Comparison of ENCODE assay signal across 9 mouse cellular contexts in genomic region chr16:85435427-85435826, GRCm38 (mm10).
A peak's percentile ranks its signal among the peaks of the same experiment; 100 is the strongest.
DNase-seq lines count a peak whose midpoint lies in the region; ATAC-seq and TF ChIP-seq lines count a peak whose summit lies in the region.
"Had no signal": no experiment of that assay in that cellular context is flagged by ENCODE, and none has a peak within 500 bp of the region (broad histone marks: within the 10 kb centered on the region; RNA-seq: fewer than 3 reads in every experiment).

No protein-coding gene starts in this region.

- H3K9ac ChIP-seq in intestine, embryonic 16.5 days (ENCODE audit: low read depth, low read length) = no peak overlapping the region
- no peak overlapping the region for H3K9ac ChIP-seq in forebrain, embryonic 13.5 days

- CTCF ChIA-PET in Patski (lab: Charles Lee) = no interaction called here

- no peak overlapping the region for H3K4me2 ChIP-seq in intestine, embryonic 16.5 days (ENCODE audit: low read depth, low read length)
- no peak overlapping the region for H3K4me2 ChIP-seq in forebrain, embryonic 13.5 days

- in situ Hi-C loops in Patski (cut with MboI; ENCODE audit: low pct_unique_long_range_greater_than_20kb) = loop anchor here (10.0 kb wide), 1 partner anchor 481 kb away; no protein-coding TSS in a partner anchor

- no peak for ATAC-seq in Patski
- ATAC-seq in intestine, embryonic 16.5 days = no peak
- no peak for ATAC-seq in forebrain, embryonic 13.5 days
- no peak for ATAC-seq in erythroid progenitor cell, adult 5-6 weeks (replicated peaks; ENCODE audit: low FRiP score, poor library complexity, severe bottlenecking)

- no peaks in the 10 kb centered on the region for H3K9me3 ChIP-seq in intestine, embryonic 16.5 days (ENCODE audit: control insufficient read depth, low read length)
- no peaks in the 10 kb centered on the region for H3K9me3 ChIP-seq in forebrain, embryonic 13.5 days (replicated peaks)

- peak; percentile 60 for DNase-seq in layer of hippocampus, adult 11-12 months (ENCODE audit: low spot score)
- DNase-seq in layer of hippocampus, postnatal 10 days (ENCODE audit: low spot score in 2 of 2) = no peak
- DNase-seq in Patski (ENCODE audit: low read depth, low spot score) = no peak
- DNase-seq in brain, adult 2 months (ENCODE audit: low read depth, low spot score) = peak; percentile 74
- DNase-seq in layer of hippocampus, adult 9-11 months = peak; percentile 49

- no peak overlapping the region for H3K27ac ChIP-seq in intestine, embryonic 16.5 days (ENCODE audit: low read length)
- no peak overlapping the region for H3K27ac ChIP-seq in forebrain, embryonic 13.5 days
- H3K27ac ChIP-seq: macrophage had no signal

- no peaks in the 10 kb centered on the region for H3K4me1 ChIP-seq in intestine, embryonic 16.5 days (ENCODE audit: control insufficient read depth, insufficient read depth, low read length)
- H3K4me1 ChIP-seq in forebrain, embryonic 13.5 days = no peaks in the 10 kb centered on the region

- no peak overlapping the region for H3K4me3 ChIP-seq in intestine, embryonic 16.5 days (ENCODE audit: low read length)
- H3K4me3 ChIP-seq in forebrain, embryonic 13.5 days = no peak overlapping the region

- POLR2A ChIA-PET in Patski (lab: Charles Lee) = no interaction called here

- H3K36me3 ChIP-seq in intestine, embryonic 16.5 days (ENCODE audit: control insufficient read depth, insufficient read depth, low read length) = no peaks in the 10 kb centered on the region
- H3K36me3 ChIP-seq in forebrain, embryonic 13.5 days (ENCODE audit: poor library complexity, severe bottlenecking) = no peaks in the 10 kb centered on the region

- peak; percentile 60 for TF ChIP-seq CTCF in Patski (IDR thresholded peaks at IDR 0.05)

- WGBS in intestine, embryonic 16.5 days = 64% methylated on average over 2 of the region's 2 CpGs
- WGBS in forebrain, embryonic 13.5 days = 65% methylated on average over 2 of the region's 2 CpGs

- H3K27me3 ChIP-seq in Patski = peaks cover 5% of the 10 kb centered on the region
- H3K27me3 ChIP-seq in intestine, embryonic 16.5 days (replicated peaks; ENCODE audit: control insufficient read depth, insufficient read depth, low read length) = no peaks in the 10 kb centered on the region
- H3K27me3 ChIP-seq in forebrain, embryonic 13.5 days = no peaks in the 10 kb centered on the region

Comparison
In these comparisons a context has a peak if more than half of its experiments do, and no peak if none do; other contexts are left out.
1. DNase-seq: peak in layer of hippocampus, adult 11-12 months (single experiment), brain, adult 2 months (single experiment) and layer of hippocampus, adult 9-11 months (single experiment); none in layer of hippocampus, postnatal 10 days (0 of 2) and Patski (single experiment).